Mouse (Mus musculus): ENCODE data around the gene Tor1aip1. TPM values are rescaled to one million over a fixed set of nuclear protein-coding genes. Genes with fewer than 3 reads are reported as not detected.

The Tor1aip1 gene
- total RNA-seq (2014; rRNA removed) = 18.2 and 29.5 TPM in 2 replicates
- 21.6 and 21.9 TPM in 2 replicates for polyA plus RNA-seq (2015; fragmentation: Nextera tagmentation; extraction: Ambion mirVana)

GRCm38 (mm10) chr1:156035930-156036737 lies at the start of gene Tor1aip1:
Gene Tor1aip1 (minus strand): TSS chr1:156036480.
- H3K4me3 ChIP-seq (ENCODE audit: low read depth, low read length) = peak within 1 kb of the TSS; percentile 89
- under 1% methylated on average over 59 of the region's 59 CpGs for WGBS
- peak; percentile 99 for DNase-seq (ENCODE audit: low spot score)
- peaks cover 8% of the 10 kb centered on the region for H3K36me3 ChIP-seq (ENCODE audit: insufficient read depth, low read length)
- peak; percentile 85 for TF ChIP-seq CTCF (IDR thresholded peaks at IDR 0.05)
- peak within 1 kb of the TSS; percentile 99 for H3K27ac ChIP-seq (ENCODE audit: low read depth, low read length)
- ATAC-seq (ENCODE audit: low FRiP score) = peak; percentile 97
- H3K27me3 ChIP-seq (ENCODE audit: insufficient read depth, low read length) = no peaks in the 10 kb centered on the region
- peak within 1 kb of the TSS; percentile 71 for H3K4me2 ChIP-seq (ENCODE audit: low read depth, low read length, poor library complexity, severe bottlenecking)
- peak within 1 kb of the TSS; percentile 95 for H3K9ac ChIP-seq (replicated peaks; ENCODE audit: low read length, poor library complexity, severe bottlenecking)
- peaks cover 3% of the 10 kb centered on the region; the same call in 1 of the 2 replicates for H3K4me1 ChIP-seq (ENCODE audit: insufficient read depth, low read length)
- no peaks in the 10 kb centered on the region for H3K9me3 ChIP-seq (ENCODE audit: low read length)

- no peak overlapping the region for H3K4me3 ChIP-seq (ENCODE audit: low read depth, low read length)
- DNase-seq (ENCODE audit: low spot score) = peak; percentile 86
- 0 out of 2 replicates have a peak, but pooled peaks have one; percentile 44 for ATAC-seq (ENCODE audit: low FRiP score)
- H3K4me2 ChIP-seq (ENCODE audit: low read depth, low read length, poor library complexity, severe bottlenecking) = no peak overlapping the region
- no peak overlapping the region for H3K27ac ChIP-seq (ENCODE audit: low read depth, low read length)
- TF ChIP-seq CTCF (IDR thresholded peaks at IDR 0.05) = peak; percentile 98
- no peaks in the 10 kb centered on the region for H3K9me3 ChIP-seq (ENCODE audit: low read length)
- no peaks in the 10 kb centered on the region for H3K27me3 ChIP-seq (ENCODE audit: insufficient read depth, low read length)
- WGBS = 54% methylated on average over 5 of the region's 5 CpGs
- H3K36me3 ChIP-seq (ENCODE audit: insufficient read depth, low read length) = no peaks in the 10 kb centered on the region
- H3K4me1 ChIP-seq (ENCODE audit: insufficient read depth, low read length) = no peaks in the 10 kb centered on the region
- no peak overlapping the region for H3K9ac ChIP-seq (replicated peaks; ENCODE audit: low read length, poor library complexity, severe bottlenecking)
Observed at GRCm38 (mm10) chr1:156085770-156086169, 49.5 kb upstream of the Tor1aip1 start.

GRCm38 (mm10) chr1:156084603-156085002 lies 48.3 kb upstream of the Tor1aip1 start:
- no peak overlapping the region for H3K27ac ChIP-seq (ENCODE audit: low read depth, low read length)
- TF ChIP-seq CTCF (IDR thresholded peaks at IDR 0.05) = no peak
- no peak overlapping the region for H3K4me3 ChIP-seq (ENCODE audit: low read depth, low read length)
- no peaks in the 10 kb centered on the region for H3K36me3 ChIP-seq (ENCODE audit: insufficient read depth, low read length)
- DNase-seq (ENCODE audit: low spot score) = no peak
- no peaks in the 10 kb centered on the region for H3K4me1 ChIP-seq (ENCODE audit: insufficient read depth, low read length)
- ATAC-seq (ENCODE audit: low FRiP score) = no peak
- H3K4me2 ChIP-seq (ENCODE audit: low read depth, low read length, poor library complexity, severe bottlenecking) = no peak overlapping the region
- no peaks in the 10 kb centered on the region for H3K9me3 ChIP-seq (ENCODE audit: low read length)
- H3K27me3 ChIP-seq (ENCODE audit: insufficient read depth, low read length) = no peaks in the 10 kb centered on the region
- H3K9ac ChIP-seq (replicated peaks; ENCODE audit: low read length, poor library complexity, severe bottlenecking) = no peak overlapping the region
- WGBS = 61% methylated on average over 3 of the region's 3 CpGs

- WGBS = 73% methylated on average over 3 of the region's 3 CpGs
- ATAC-seq (ENCODE audit: low FRiP score) = no peak
Observed at GRCm38 (mm10) chr1:156077655-156078054, 41.4 kb upstream of the Tor1aip1 start.

GRCm38 (mm10) chr1:156076474-156076873 lies 40.2 kb upstream of the Tor1aip1 start:
- Histone ChIP-seq H3K27me3 (ENCODE audit: insufficient read depth, low read length) (no peaks in the 10 kb centered on the region), H3K9ac (replicated peaks; ENCODE audit: low read length, poor library complexity, severe bottlenecking) (no peak overlapping the region), H3K27ac (ENCODE audit: low read depth, low read length) (no peak overlapping the region), H3K36me3 (ENCODE audit: insufficient read depth, low read length) (no peaks in the 10 kb centered on the region), H3K4me1 (ENCODE audit: insufficient read depth, low read length) (no peaks in the 10 kb centered on the region), H3K4me3 (ENCODE audit: low read depth, low read length) (no peak overlapping the region), H3K9me3 (ENCODE audit: low read length) (no peaks in the 10 kb centered on the region), H3K4me2 (ENCODE audit: low read depth, low read length, poor library complexity, severe bottlenecking) (no peak overlapping the region)
- ATAC-seq (ENCODE audit: low FRiP score) = no peak
- DNase-seq (ENCODE audit: low spot score) = no peak
- WGBS = 55% methylated on average over 4 of the region's 4 CpGs
- TF ChIP-seq CTCF (IDR thresholded peaks at IDR 0.05) = no peak

More at GRCm38 (mm10) chr1:156077655-156078054, 41.4 kb upstream of the Tor1aip1 start:
- Histone ChIP-seq H3K27me3 (ENCODE audit: insufficient read depth, low read length) (no peaks in the 10 kb centered on the region), H3K27ac (ENCODE audit: low read depth, low read length) (no peak overlapping the region), H3K4me3 (ENCODE audit: low read depth, low read length) (no peak overlapping the region), H3K36me3 (ENCODE audit: insufficient read depth, low read length) (no peaks in the 10 kb centered on the region), H3K4me1 (ENCODE audit: insufficient read depth, low read length) (no peaks in the 10 kb centered on the region), H3K9ac (replicated peaks; ENCODE audit: low read length, poor library complexity, severe bottlenecking) (no peak overlapping the region), H3K9me3 (ENCODE audit: low read length) (no peaks in the 10 kb centered on the region), H3K4me2 (ENCODE audit: low read depth, low read length, poor library complexity, severe bottlenecking) (no peak overlapping the region)
- DNase-seq (ENCODE audit: low spot score) = no peak
- no peak for TF ChIP-seq CTCF (IDR thresholded peaks at IDR 0.05)

- no peak overlapping the region for H3K9ac ChIP-seq (replicated peaks; ENCODE audit: low read length, poor library complexity, severe bottlenecking)
- no peak overlapping the region for H3K4me2 ChIP-seq (ENCODE audit: low read depth, low read length, poor library complexity, severe bottlenecking)
- no peak overlapping the region for H3K4me3 ChIP-seq (ENCODE audit: low read depth, low read length)
- no peak for TF ChIP-seq CTCF (IDR thresholded peaks at IDR 0.05)
- no peaks in the 10 kb centered on the region for H3K36me3 ChIP-seq (ENCODE audit: insufficient read depth, low read length)
- no peaks in the 10 kb centered on the region for H3K9me3 ChIP-seq (ENCODE audit: low read length)
- H3K27me3 ChIP-seq (ENCODE audit: insufficient read depth, low read length) = no peaks in the 10 kb centered on the region
- DNase-seq (ENCODE audit: low spot score) = no peak
- ATAC-seq (ENCODE audit: low FRiP score) = no peak
- no peak overlapping the region for H3K27ac ChIP-seq (ENCODE audit: low read depth, low read length)
- no peaks in the 10 kb centered on the region for H3K4me1 ChIP-seq (ENCODE audit: insufficient read depth, low read length)
- WGBS = 79% methylated on average over 8 of the region's 8 CpGs
Observed at GRCm38 (mm10) chr1:156074575-156074974, 38.3 kb upstream of the Tor1aip1 start.
